Comparison of ENCODE assay signal across 8 mouse cellular contexts in genomic region chr5:65698759-65699136, GRCm38 (mm10). TPM values are rescaled to one million over a fixed set of nuclear protein-coding genes. Genes with fewer than 3 reads are reported as not detected.
DNase-seq lines count a peak whose midpoint lies in the region; ATAC-seq and TF ChIP-seq lines count a peak whose summit lies in the region.

No protein-coding gene starts in this region.

- H3K27ac ChIP-seq in lung, embryonic 15.5 days = peak overlapping the region; percentile 99
- H3K27ac ChIP-seq in forebrain, embryonic 12.5 days = peak overlapping the region; percentile 98
- peak overlapping the region; percentile 97 for H3K27ac ChIP-seq in limb, embryonic 13.5 days
- no peak overlapping the region for H3K27ac ChIP-seq in olfactory bulb, adult 2 months (ENCODE audit: insufficient read depth, low read depth, low read length)

- DNase-seq in lung, postnatal 25 days (ENCODE audit: low spot score) = no peak
- DNase-seq in embryo, embryonic 10 days (ENCODE audit: low spot score) = no peak
- no peak for DNase-seq in left cerebral cortex, adult 9 months (ENCODE audit: low spot score in 2 of 2)

- WGBS in lung, embryonic 15.5 days = 19% methylated on average over 6 of the region's 6 CpGs
- WGBS in forebrain, embryonic 12.5 days = 16% methylated on average over 6 of the region's 6 CpGs
- 17% methylated on average over 6 of the region's 6 CpGs for WGBS in limb, embryonic 13.5 days
- WGBS in olfactory bulb, adult 2 months = 15% methylated on average over 6 of the region's 6 CpGs

- H3K4me3 ChIP-seq in lung, embryonic 15.5 days = peak overlapping the region; percentile 86
- H3K4me3 ChIP-seq in forebrain, embryonic 12.5 days (replicated peaks) = peak overlapping the region; percentile 97
- peak overlapping the region; percentile 96 for H3K4me3 ChIP-seq in limb, embryonic 13.5 days
- H3K4me3 ChIP-seq in olfactory bulb, adult 2 months (ENCODE audit: insufficient read depth, low read depth, low read length) = peak overlapping the region; percentile 85

- ATAC-seq in lung, embryonic 15.5 days (ENCODE audit: borderline replicate concordance, extremely low read depth, low FRiP score, low TSS enrichment) = no peak
- no peak for ATAC-seq in forebrain, embryonic 12.5 days (ENCODE audit: low FRiP score)
- no peak for ATAC-seq in limb, embryonic 13.5 days (ENCODE audit: low FRiP score, low read depth)
- no peak for ATAC-seq in granulocyte monocyte progenitor cell, adult 5-6 weeks (replicated peaks; ENCODE audit: poor library complexity, severe bottlenecking)

- peak overlapping the region; percentile 94 for H3K9ac ChIP-seq in lung, embryonic 15.5 days
- peak overlapping the region; percentile 97 for H3K9ac ChIP-seq in forebrain, embryonic 12.5 days
- H3K9ac ChIP-seq in limb, embryonic 13.5 days = peak overlapping the region; percentile 98

- no peak for TF ChIP-seq POLR2A in olfactory bulb, adult 2 months (IDR thresholded peaks at IDR 0.05; ENCODE audit: insufficient read depth, low read depth, low read length)

- H3K27me3 ChIP-seq in lung, embryonic 15.5 days = no peaks in the 10 kb centered on the region
- H3K27me3 ChIP-seq in forebrain, embryonic 12.5 days = no peaks in the 10 kb centered on the region
- H3K27me3 ChIP-seq in limb, embryonic 13.5 days = no peaks in the 10 kb centered on the region

- no peak for TF ChIP-seq CTCF in olfactory bulb, adult 2 months (IDR thresholded peaks at IDR 0.05; ENCODE audit: insufficient read depth, low read depth, low read length)

- peak overlapping the region; percentile 60 for H3K4me2 ChIP-seq in lung, embryonic 15.5 days
- H3K4me2 ChIP-seq in forebrain, embryonic 12.5 days = peak overlapping the region; percentile 74
- peak overlapping the region; percentile 70 for H3K4me2 ChIP-seq in limb, embryonic 13.5 days (replicated peaks)

- H3K36me3 ChIP-seq in lung, embryonic 15.5 days = peaks cover 10% of the 10 kb centered on the region
- peaks cover 11% of the 10 kb centered on the region; the same call in 1 of the 2 replicates for H3K36me3 ChIP-seq in forebrain, embryonic 12.5 days (replicated peaks)
- H3K36me3 ChIP-seq in limb, embryonic 13.5 days = peaks cover 11% of the 10 kb centered on the region

- H3K4me1 ChIP-seq in lung, embryonic 15.5 days = peaks cover 26% of the 10 kb centered on the region
- peaks cover 20% of the 10 kb centered on the region for H3K4me1 ChIP-seq in forebrain, embryonic 12.5 days
- peaks cover 26% of the 10 kb centered on the region for H3K4me1 ChIP-seq in limb, embryonic 13.5 days
- 0 out of 2 replicates have a peak, but pooled peaks cover 5% of the 10 kb centered on the region for H3K4me1 ChIP-seq in olfactory bulb, adult 2 months (ENCODE audit: control insufficient read depth, insufficient read depth, low read length)

- no peaks in the 10 kb centered on the region for H3K9me3 ChIP-seq in lung, embryonic 15.5 days
- no peaks in the 10 kb centered on the region for H3K9me3 ChIP-seq in forebrain, embryonic 12.5 days
- no peaks in the 10 kb centered on the region for H3K9me3 ChIP-seq in limb, embryonic 13.5 days

RNA-seq across cellular contexts. Expression of gene Pds5a, which starts 0.7 kb away (rescaled TPM):
- 67.5 and 71.7 TPM in 2 replicates for polyA plus RNA-seq in lung, embryonic 15.5 days (2015; fragmentation: Nextera tagmentation; extraction: Ambion mirVana)
- 130 and 136 TPM in 2 replicates for polyA plus RNA-seq in forebrain, embryonic 12.5 days (2016; fragmentation: Nextera tagmentation; extraction: Ambion mirVana)
- polyA plus RNA-seq in limb, embryonic 13.5 days (2015; fragmentation: Nextera tagmentation; extraction: Ambion mirVana) = 75.2 and 78.0 TPM in 2 replicates
- polyA plus RNA-seq in olfactory bulb, adult 2 months (2012; ENCODE audit: insufficient read depth, insufficient read length, low replicate concordance, missing spikeins) = 468 TPM in 1 of 2 replicates, not detected in the other
- total RNA-seq in granulocyte monocyte progenitor cell, adult 5-6 weeks (2014; fragmentation: Nextera tagmentation) = 166 and 197 TPM in 2 replicates
- 216 and 230 TPM in 2 replicates for total RNA-seq in granulocyte monocyte progenitor cell, adult 5-6 weeks (2017)
